Mouse (Mus musculus): ENCODE data around the gene 4921501E09Rik.

DNA sequence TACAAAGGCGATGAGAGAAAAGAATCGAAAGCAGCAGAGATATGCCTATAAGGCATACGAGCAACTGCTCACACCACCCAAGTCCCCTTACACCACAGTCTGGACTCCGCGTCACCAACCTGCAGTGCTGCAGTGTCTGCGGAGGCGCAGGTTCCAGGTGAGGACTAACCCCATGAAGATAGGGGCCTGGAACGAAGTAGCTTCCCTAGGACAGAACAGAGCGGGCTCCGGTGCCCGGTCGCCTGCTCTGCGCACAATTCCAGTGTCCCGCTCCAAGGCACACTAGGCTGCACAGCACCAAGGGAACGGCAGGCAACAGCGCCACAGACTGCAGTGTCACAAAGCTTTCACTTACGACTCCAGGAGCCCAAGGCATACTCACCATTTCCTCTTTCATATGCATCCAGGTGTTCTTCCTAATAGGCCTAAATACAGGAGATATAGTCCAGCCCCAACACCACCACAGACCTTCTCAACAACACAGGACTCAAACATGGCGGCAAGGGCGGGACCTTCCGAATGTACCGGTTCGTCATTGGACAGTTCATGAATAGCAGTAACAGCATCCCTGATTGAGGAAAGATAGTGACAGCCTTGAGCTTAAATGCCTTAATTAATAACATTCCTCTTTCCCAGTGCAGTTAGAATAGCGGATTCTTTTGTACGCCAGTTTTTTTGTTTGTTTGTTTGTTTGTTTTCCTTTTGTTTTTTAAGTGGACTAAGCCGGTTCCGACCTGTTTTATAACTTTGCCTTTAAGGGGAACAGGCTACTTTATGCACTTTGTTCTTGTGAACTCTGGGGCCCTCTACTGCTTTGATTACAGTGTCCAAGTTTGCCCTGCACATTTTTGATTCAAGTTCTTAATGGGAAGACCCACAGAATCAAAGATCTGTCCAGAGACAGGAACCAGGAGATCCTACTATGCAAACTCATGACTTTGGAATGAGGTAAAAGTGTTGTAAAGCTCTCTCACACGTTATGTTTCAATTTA is 34.7 kb downstream of the 4921501E09Rik start, which contains the start of gene Zfp763:
- TF ChIP-seq CTCF (IDR thresholded peaks at IDR 0.05; ENCODE audit: control insufficient read depth, insufficient read depth, insufficient read length) (no peak), MAX (IDR thresholded peaks at IDR 0.05) (no peak), USF1 (IDR thresholded peaks at IDR 0.05; ENCODE audit: low read depth) (no peak), FOSL1 (IDR thresholded peaks at IDR 0.05; ENCODE audit: insufficient read depth, low read length, poor library complexity, severe bottlenecking) (no peak), MYOD1 (IDR thresholded peaks at IDR 0.05; ENCODE audit: control insufficient read depth, insufficient read length, low read depth) (no peak)
